Mouse (Mus musculus): ENCODE measurements around the gene Camta2.

Camta2 gene

DNA sequence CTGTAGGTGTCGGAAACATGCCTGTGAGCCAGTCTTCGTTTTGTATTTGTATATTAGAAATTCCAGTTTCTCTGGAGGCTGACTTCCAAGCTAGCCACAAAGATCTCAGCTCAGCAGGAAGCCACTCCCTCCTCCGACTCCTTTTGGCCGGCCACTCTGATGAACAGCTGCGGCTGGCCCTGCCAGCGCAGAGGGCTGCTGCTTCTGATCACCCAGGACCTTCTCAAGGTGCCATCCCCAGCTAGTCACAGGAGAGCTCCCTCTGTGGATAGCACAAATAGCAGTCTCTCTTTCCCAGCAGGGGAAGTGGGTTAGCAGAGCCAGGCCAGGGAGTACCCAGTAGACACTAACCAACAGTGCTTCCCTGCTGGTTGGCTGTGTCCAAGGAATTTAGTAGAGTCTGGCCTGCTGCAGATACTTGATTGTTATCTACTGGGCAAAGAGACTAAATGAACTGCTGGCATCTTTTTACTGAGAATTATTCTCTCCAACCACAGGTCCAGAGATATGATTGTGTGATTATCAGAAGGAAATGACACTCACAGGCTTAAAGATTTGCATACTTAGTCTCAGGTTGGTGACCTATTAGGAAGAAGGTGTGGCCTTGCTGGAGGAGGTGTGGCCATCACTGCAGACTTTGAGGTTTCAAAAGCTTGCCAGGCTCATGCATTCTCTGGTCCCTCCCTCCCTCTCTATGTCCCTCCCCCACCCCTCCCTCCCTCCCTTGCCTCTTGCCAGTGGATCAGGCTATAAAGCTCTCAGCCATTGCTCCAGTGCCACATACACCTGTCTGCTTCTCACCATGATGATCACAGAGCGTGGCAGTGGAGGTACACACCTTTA is 65.7 kb downstream of the Camta2 start:
- peak; percentile 80 for DNase-seq (ENCODE audit: low read depth, low spot score)

All from R1 (cell line).